In genomic region chr8:86819426-86819825, GRCm38 (mm10) we compare ENCODE assay signal across 16 mouse cellular contexts.
DNase-seq lines count a peak whose midpoint lies in the region.
"Had no signal": no experiment of that assay in that cellular context is flagged by ENCODE, and none has a peak within 500 bp of the region (broad histone marks: within the 10 kb centered on the region; RNA-seq: fewer than 3 reads in every experiment).

No protein-coding gene starts in this region.

- intact Hi-C loops in heart, postnatal 25 days (cut with DNase I): no loop called here

- peak; percentile 73 for DNase-seq in heart, adult 11 months
- DNase-seq in heart, postnatal 25 days (ENCODE audit: low spot score): no peak
- peak; percentile 14 to 18 for DNase-seq in right cerebral cortex, adult 2 months (ENCODE audit: low spot score in 2 of 2)
- no peak for DNase-seq in right cerebral cortex, postnatal 36 days (ENCODE audit: low spot score in 2 of 2)
- DNase-seq in brain, adult 2 months (ENCODE audit: low read depth, low spot score): peak; percentile 77
- no peak for DNase-seq in liver
- DNase-seq in gastrocnemius, postnatal 25 days: no peak
- DNase-seq: cerebellum, adult 9-10 months; gastrocnemius, postnatal 14 days; heart, postnatal 4 days; kidney, adult 11 months; layer of hippocampus, postnatal 36 days; lung, postnatal 14 days; midbrain, embryonic 14.5 days; right cerebral cortex, postnatal 25 days; thymus, postnatal 14 days had no signal

Comparison
In these comparisons a context has a peak if more than half of its experiments do, and no peak if none do; other contexts are left out.
1. DNase-seq: peak in heart, adult 11 months (single experiment), right cerebral cortex, adult 2 months (2 of 2) and brain, adult 2 months (single experiment); none in heart, postnatal 25 days (single experiment), right cerebral cortex, postnatal 36 days (0 of 2), liver (single experiment) and gastrocnemius, postnatal 25 days (single experiment).